Mouse (Mus musculus): ENCODE measurements around the gene Wnt3a. TPM values are rescaled to one million over a fixed set of nuclear protein-coding genes. Genes with fewer than 3 reads are reported as not detected.
"Not testable (repeated sequence)": the region's sequence is repeated elsewhere in the genome, so short reads cannot be mapped to it uniquely, and the experiment has no call there.

The Wnt3a gene
- polyA plus RNA-seq, 1 experiment: 0.20 TPM

DNA sequence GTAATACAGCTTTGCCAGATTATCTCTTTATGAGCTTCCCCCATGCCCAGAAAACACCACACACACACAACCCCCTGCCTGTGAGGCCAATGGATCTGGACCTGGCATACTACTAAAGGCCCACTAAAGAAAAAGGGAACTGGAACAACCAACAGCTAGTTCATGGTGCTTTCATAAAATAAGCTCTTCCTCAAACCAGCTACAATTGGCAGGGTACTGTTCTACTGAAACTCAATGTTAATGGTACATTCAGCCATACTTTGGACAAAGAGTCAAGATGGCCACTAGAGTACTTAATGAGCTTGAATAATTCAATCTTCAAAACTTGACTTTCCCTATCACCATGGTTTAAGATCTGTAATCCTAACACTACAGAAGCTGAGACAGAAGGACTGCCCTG is 68.9 kb downstream of the Wnt3a start:
- DNase-seq (ENCODE audit: low read depth): no peak

DNA sequence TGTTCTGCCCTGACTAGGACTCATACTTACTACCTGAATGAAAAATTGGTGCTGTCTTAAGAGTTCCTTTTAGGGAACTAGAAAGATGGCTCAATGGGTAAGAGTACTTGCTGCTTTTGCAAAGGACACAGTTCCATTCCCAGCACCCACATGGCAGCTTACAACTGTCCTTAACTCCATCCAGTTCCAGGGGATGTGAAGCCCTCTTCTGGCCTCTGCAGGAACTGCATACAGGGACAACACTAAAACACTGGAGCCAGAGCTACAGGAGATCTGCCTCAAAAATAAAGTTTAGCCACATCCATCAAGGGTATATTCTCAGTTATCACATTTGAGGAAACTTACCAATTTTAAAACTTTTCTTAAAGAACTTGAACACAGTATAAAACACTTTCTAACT is 71.5 kb downstream of the Wnt3a start:
- no peak for DNase-seq (ENCODE audit: low read depth)

DNA sequence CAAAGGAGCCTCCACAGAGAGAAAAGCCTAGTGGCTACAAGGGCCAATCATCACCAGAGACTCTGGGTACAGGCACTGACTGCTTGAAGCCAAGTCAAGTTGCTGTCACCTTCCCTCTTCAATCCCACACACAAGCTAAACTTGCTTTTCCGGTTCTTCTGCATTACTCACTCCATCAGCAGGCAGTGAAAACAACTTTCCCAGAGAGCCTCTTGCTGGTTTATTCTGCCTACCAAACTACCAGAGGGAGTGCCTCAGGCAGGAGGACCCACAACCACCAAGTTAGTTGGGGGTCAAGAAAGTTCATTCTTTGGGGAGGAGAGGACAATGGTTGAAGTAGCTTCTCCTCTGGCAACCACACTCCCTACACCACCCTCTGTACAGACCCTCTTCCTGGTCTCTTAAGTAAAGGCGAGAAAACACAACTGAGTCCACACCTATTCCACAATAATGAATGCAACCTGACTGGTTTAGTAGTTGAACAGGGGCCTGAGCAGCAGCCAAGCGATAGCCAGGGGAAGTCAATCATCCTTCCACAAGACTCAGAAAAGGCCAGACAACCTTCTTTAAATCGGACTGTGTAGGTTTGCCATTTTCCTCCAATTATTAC is 72.1 kb downstream of the Wnt3a start:
- DNase-seq (ENCODE audit: low read depth): peak; percentile 92

DNA sequence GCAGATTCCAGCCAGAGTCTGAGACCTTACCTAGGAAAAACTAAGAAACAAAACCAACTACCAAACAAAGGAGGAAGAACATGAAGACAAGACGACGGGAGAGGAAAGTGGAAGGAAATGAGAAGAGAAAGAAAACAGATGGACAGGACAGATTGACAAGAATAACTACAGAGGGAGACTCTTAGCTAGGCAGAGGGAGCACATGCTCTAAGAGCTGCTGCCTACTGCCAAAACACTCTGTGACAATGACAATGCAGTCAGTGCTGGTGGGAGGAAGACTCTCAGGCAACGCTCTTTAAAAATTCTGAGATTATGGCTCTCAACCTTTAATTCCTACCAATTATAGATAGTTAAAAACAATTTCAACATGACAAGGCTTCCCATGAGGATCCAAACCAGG is 73.6 kb downstream of the Wnt3a start:
- DNase-seq (ENCODE audit: low read depth): no peak

DNA sequence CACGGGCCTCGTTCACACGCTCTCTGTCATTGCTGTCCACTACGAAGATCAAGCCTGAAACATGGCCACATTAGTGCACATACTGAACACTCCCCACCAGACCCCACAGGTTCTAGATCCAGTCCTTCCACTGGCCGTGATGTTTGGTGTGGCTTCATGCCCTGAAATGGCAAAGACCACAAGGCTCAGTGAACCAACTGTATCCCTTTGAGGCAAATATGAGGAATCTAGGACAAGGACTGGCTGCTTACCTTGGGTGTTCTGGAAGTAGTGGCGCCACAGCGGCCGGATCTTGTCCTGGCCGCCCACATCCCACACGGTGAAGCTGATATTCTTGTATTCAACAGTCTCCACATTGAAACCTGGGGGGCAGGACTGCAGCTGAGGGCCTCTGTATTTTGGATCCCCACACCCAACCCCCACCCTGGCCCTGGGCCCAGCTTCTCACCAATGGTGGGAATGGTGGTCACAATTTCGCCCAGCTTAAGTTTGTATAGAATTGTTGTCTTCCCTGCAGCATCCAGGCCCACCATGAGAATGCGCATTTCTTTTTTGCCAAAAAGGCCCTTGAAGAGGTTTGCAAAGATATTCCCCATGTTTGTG is 77.6 kb downstream of the Wnt3a start:
- DNase-seq (ENCODE audit: low read depth): no peak

DNA sequence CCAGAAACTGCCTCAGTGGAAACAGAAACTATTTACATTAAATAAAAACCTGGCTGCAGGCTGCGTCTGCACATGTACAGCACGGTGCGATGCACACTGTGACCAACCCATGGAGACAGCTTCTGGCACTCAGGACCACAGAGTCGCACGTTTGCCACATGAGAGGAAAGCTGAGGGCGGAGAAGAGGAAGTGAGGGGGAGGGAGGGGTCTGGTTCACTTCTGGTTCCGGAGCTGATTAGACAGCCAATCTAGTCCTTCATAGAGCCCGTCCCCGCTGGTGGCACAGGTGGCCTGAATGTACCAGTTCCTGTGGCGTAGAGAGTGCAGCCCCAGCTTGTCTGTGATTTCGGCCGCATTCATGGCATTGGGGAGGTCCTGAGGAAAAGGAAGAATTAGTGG is 78.2 kb downstream of the Wnt3a start:
- not testable (repeated sequence) for DNase-seq (ENCODE audit: low read depth)

DNA sequence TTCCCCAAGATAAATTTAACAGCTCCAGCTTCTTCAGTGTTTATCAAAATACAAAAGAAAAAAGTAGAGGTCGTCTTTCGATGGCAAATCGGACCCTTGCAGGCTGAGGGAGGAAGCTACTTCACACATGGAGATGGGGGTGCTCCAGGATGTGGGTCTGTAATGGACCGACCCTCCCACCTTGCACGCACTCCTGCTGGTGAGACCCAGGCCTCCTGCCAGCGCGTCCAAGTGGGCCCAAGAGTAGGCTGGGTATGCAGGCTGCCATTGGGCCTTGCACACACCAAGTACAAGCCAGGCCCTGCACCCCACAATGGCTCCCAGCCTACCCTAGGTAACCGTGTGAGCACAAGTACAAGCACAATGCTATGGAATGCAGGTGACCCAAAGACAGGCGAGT is 79.0 kb downstream of the Wnt3a start:
- DNase-seq (ENCODE audit: low read depth): not testable (repeated sequence)

DNA sequence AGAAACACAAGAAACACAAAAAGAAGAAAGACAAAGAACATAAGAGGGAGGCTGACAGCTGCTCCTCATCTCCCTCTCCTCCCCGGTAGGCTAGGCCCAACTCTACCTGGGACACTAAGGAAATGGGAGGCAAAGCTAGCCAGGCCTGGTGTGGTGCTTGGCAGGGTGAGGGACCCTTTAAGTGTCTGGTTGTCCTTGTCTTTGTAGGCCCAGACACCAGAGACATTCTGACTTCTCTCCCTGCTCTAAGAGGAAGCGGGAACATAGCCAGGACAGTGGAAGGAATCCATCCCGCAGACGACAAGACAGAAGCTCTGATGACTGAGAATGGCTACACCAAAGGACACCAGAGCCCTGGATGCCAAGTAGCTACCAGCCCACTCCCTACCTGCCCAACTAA is 80.5 kb downstream of the Wnt3a start:
- no peak for DNase-seq (ENCODE audit: low read depth)

DNA sequence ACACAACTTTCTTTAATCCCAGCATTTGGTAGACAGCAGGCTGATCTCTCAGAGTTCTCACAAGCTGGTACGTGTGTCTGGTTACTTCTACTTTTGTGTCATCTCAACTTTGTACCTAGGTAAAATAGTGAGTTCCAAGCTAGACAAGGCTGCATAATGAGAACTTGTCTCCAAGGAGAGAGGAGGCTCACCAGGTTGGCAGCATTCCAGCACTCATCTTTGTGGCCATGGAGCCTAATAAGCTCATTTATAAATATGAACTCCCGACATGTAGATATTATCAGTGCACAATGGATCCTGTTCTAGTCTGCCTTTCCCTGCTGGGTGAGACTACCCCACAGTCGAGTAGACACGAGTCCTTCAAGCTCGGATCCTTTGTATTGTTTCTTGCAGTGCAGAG is 81.0 kb downstream of the Wnt3a start:
- DNase-seq (ENCODE audit: low read depth): no peak

DNA sequence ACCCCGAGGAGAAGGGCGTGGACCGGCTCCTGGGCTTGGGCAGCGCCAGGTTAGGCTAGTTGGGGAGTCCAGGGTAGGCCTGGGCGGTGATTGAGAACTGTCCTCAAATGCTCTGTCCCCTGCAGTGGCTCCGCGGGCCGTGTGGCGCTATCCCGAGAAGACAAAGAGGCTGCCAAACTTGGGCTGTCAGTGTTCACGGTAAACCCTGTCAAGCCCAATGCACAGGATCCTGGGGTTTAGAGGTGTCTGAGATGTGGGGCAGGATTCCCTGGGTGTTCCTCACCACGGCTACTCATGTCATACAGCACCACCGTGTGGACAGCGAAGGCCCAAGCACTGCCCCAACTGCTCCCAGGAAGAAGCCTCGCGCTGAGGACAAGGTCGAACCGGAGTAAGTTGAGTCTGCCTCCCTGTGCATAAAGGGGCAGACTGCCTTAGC is 81.5 kb downstream of the Wnt3a start:
- no peak for DNase-seq (ENCODE audit: low read depth)

DNA sequence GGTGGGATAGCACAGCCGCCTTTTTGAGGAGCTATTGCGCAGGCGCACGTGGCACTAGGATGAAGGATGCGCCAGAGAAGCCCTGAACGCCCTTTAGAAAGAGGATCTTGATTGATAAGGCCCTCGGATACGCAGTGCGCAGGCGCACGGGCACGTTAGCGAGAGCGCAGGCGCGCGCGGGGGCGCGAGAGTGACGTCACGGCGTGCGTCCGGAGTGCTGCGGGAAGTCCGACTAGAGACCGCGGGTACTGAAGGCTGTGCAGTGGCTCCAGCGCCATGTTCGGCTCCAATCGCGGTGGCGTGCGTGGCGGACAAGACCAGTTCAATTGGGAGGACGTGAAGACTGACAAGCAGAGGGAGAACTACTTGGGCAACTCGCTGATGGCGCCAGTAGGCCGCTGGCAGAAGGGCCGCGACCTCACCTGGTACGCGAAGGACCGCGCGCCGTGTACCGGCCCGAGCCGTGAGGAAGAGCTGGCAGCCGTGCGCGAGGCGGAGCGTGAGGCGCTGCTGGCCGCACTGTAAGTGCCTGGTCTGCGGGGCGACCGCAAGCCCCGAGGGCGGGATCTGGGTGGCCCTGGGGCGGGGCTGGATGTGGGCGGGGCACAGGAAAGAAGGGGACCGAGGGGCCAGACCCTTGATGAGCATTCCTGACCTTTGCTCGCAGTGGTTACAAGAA is 82.3 kb downstream of the Wnt3a start, which contains the start of gene 2310033P09Rik:
Gene 2310033P09Rik, plus strand, starts transcription at position 169 of the 679 bp plus-strand sequence.
- no peak for DNase-seq (ENCODE audit: low read depth)

DNA sequence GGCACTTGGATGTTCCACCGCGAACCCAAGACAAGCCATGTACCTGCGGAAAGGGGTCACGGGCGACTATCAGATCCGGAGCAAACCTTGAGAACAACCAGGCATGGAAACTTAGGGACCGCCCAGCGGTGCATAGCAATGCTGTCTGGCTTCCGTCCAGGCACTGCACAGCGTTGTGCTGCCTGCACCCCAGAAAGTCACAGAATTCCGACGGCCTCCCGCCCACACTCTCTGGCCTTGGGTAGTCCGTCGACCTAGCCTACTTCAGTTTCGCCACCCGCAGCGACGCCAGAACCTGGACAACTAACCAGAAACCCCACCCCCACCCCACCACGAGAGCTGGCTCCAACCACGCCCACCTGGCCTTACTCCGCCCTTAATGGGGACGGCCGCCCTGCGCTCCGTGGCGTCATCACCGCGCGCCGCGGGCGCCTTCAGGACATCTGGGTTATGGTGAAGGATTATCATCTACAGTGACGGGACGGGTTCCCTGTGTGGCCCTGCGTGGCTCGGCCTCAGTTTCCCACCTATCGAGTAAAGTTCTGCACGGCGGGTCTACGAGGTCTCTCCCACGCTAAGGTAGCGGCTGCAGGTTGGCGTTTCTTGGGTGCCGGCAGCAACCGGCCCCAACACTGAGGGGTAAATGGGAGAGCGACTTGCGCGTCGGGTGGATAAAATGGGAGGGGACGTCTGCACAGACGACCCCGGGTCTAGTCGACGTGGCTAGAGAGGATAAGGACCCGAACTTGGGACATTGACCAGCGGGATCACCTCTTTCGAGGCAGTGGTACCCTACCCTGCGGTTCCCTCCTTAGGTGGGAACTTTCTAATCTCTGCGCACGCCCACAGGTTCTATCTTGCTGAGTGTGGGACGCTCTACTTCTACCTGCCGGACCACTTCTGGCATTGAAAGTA is 88.2 kb downstream of the Wnt3a start, which contains the start of gene Mrpl55:
Gene Mrpl55, plus strand, starts transcription at position 406 of the 915 bp plus-strand sequence.
- DNase-seq (ENCODE audit: low read depth): no peak

DNA sequence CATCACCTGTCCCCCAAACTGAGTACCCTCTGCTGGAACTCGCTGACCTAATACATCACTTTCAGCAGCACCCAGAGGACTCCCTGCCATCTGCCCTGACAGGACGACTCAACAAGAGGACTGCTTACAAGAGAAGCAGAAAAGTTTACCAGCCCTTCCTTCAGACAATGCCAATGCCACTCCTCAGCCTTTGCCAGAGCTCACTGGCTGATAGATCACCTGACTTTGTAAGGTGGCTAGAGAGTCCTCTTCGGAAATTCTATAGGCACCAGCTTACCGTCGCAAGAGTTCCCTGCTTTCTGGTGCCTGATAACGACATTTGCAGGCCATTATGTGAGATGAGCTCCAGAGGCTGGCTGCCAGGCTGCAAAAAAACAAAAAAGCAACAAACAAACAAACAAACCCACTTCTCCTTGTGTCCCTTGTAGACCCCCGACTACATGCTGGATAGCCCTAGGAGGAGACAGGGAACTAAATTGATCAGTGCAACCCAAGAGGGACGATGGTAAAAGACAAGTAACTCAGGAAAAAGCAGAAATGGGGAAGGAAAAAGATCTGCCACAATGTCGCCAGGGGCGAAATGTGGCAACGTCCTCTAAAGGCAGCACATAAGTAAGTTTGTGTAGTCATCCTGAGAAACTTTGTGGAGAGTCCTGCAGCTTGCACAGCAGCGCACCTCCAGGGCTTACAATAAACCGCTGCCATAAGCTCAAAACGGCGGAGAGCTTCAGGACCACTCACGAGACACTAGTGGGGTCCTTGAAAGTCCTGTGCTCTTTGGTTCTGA is 89.1 kb downstream of the Wnt3a start:
- no peak for DNase-seq (ENCODE audit: low read depth)

Other genes with a start within 250 kb of the Wnt3a start
- 0.37 and 0.70 TPM in 2 replicates for gene Obscn, start 154.3 kb downstream of the Wnt3a start, polyA plus RNA-seq (2012; rRNA removed)
- 4.0 and 4.2 TPM in 2 replicates for gene Iba57, start 127.0 kb downstream of the Wnt3a start, polyA plus RNA-seq (2012; rRNA removed)
- gene Gjc2, start 107.5 kb downstream of the Wnt3a start, polyA plus RNA-seq (2012; rRNA removed): 2.8 and 4.4 TPM in 2 replicates
- gene Guk1, start 98.5 kb downstream of the Wnt3a start, polyA plus RNA-seq (2012; rRNA removed): 132 and 184 TPM in 2 replicates
- 47.7 and 62.4 TPM in 2 replicates for gene Mrpl55, start 88.3 kb downstream of the Wnt3a start, polyA plus RNA-seq (2012; rRNA removed)
- gene 2310033P09Rik, start 82.4 kb downstream of the Wnt3a start, polyA plus RNA-seq (2012; rRNA removed): 29.8 and 33.8 TPM in 2 replicates
- 639 and 653 TPM in 2 replicates for gene Arf1, start 62.5 kb downstream of the Wnt3a start, polyA plus RNA-seq (2012; rRNA removed)
- 6.5 and 7.5 TPM in 2 replicates for gene Wnt9a, start 16.2 kb upstream of the Wnt3a start, polyA plus RNA-seq (2012; rRNA removed)
- not detected in 2 replicates for gene Prss38, start 84.9 kb upstream of the Wnt3a start, polyA plus RNA-seq (2012; rRNA removed)
- 4.4 and 4.6 TPM in 2 replicates for gene Jmjd4, start 159.3 kb upstream of the Wnt3a start, polyA plus RNA-seq (2012; rRNA removed)
- gene Snap47, start 160.4 kb upstream of the Wnt3a start, polyA plus RNA-seq (2012; rRNA removed): 67.1 and 68.1 TPM in 2 replicates
- gene Zfp867, start 181.7 kb upstream of the Wnt3a start, polyA plus RNA-seq (2012; rRNA removed): 0.96 and 0.99 TPM in 2 replicates
- gene Zkscan17, start 236.0 kb upstream of the Wnt3a start, polyA plus RNA-seq (2012; rRNA removed): 8.0 and 11.8 TPM in 2 replicates